Mouse (Mus musculus) left cerebral cortex, adult 8-10 months (tissue): ENCODE measurements around the gene Tnfaip8l1. TPM values are rescaled to one million over a fixed set of nuclear protein-coding genes. Genes with fewer than 3 reads are reported as not detected.

Experiments
- DNase-seq, 2 experiments: peaks; one replicate each; pipeline ENCODE4 v3.0.0; 2022; ENCODE audit warnings: low spot score in 2 of 2
- microRNA-seq, 2 experiments: library from miRNA; unstranded; fragments of <30 nt; microRNA quantifications; one replicate each; pipeline ENCODE4 v1.2.0; 2022
- total RNA-seq, 4 experiments: library from RNA; stranded (reverse); gene quantifications; 2 replicates each; pipeline ENCODE4 v1.2.4; 2022

Tnfaip8l1 gene
- total RNA-seq, 4 experiments from 2014 or later, result 6.1 to 8.9 (median 7.1) TPM

- peak; percentile 75 to 94 for DNase-seq
Measured at GRCm38 (mm10) chr17:56218377-56219191, 56.3 kb downstream of the Tnfaip8l1 start, which contains the start of gene Dpp9. Dpp9 (minus strand) TSS chr17:56218905.

GRCm38 (mm10) chr17:56219251-56219650 is 57.0 kb downstream of the Tnfaip8l1 start:
- DNase-seq, result no peak

GRCm38 (mm10) chr17:56219805-56220204 is 57.5 kb downstream of the Tnfaip8l1 start:
- no peak for DNase-seq

Small RNA genes lying within 50 kb of the gene (microRNA-seq; reads per million reads assigned to microRNA genes)
- 0 reads per million in 2 experiments for gene Gm44397

Other genes with a start within 250 kb of the Tnfaip8l1 start
- gene Zfp119b, start 213.0 kb upstream of the Tnfaip8l1 start, total RNA-seq, result 1 to 10 TPM; 3.5 to 5.2 (median 4.0) TPM
- gene Ebi3, start 209.8 kb upstream of the Tnfaip8l1 start, total RNA-seq, result 1 to 10 TPM; 1.1 to 2.5 (median 1.7) TPM
- 10 to 100 TPM; 12.9 to 16.9 (median 15.0) TPM for gene Yju2, start 203.4 kb upstream of the Tnfaip8l1 start, total RNA-seq
- gene Shd, start 192.0 kb upstream of the Tnfaip8l1 start, total RNA-seq, result 10 to 100 TPM; 34.8 to 38.9 (median 37.7) TPM
- 10 to 100 TPM; 73.6 to 91.7 (median 81.2) TPM for gene Fsd1, start 176.0 kb upstream of the Tnfaip8l1 start, total RNA-seq
- 1 to 10 TPM; 1.7 to 2.4 (median 2.1) TPM for gene Stap2, start 156.9 kb upstream of the Tnfaip8l1 start, total RNA-seq
- 100 to 1,000 TPM; 107 to 123 (median 117) TPM for gene Mpnd, start 156.8 kb upstream of the Tnfaip8l1 start, total RNA-seq
- 10 to 100 TPM; 31.2 to 36.7 (median 34.0) TPM for gene Sh3gl1, start 125.8 kb upstream of the Tnfaip8l1 start, total RNA-seq
- gene Chaf1a, start 122.0 kb upstream of the Tnfaip8l1 start, total RNA-seq, result 1 to 10 TPM; 2.6 to 3.5 (median 3.1) TPM
- 10 to 100 TPM; 86.2 to 97.2 (median 91.5) TPM for gene Ubxn6, start 87.4 kb upstream of the Tnfaip8l1 start, total RNA-seq
- 100 to 1,000 TPM in 3 of 4 experiments, 10 to 100 TPM in 1; 95.3 to 115 (median 104) TPM for gene Hdgfl2, start 82.8 kb upstream of the Tnfaip8l1 start, total RNA-seq
- 10 to 100 TPM in 1 of 4 experiments, 1 to 10 TPM in 3; 4.7 to 14.9 (median 7.5) TPM for gene Plin4, start 52.7 kb upstream of the Tnfaip8l1 start, total RNA-seq
- under 1 TPM; 0.81 to 0.96 (median 0.93) TPM for gene Plin5, start 44.9 kb upstream of the Tnfaip8l1 start, total RNA-seq
- 1 to 10 TPM; 1.5 to 3.4 (median 2.0) TPM for gene Lrg1, start 40.5 kb upstream of the Tnfaip8l1 start, total RNA-seq
- gene Sema6b, start 22.1 kb upstream of the Tnfaip8l1 start, total RNA-seq, result 100 to 1,000 TPM; 116 to 130 (median 121) TPM
- 10 to 100 TPM; 36.8 to 38.3 (median 37.5) TPM for gene Mydgf, start 21.4 kb downstream of the Tnfaip8l1 start, total RNA-seq
- 10 to 100 TPM; 56.1 to 61.3 (median 59.8) TPM for gene Dpp9, start 56.4 kb downstream of the Tnfaip8l1 start, total RNA-seq
- gene Fem1a, start 94.3 kb downstream of the Tnfaip8l1 start, total RNA-seq, result 10 to 100 TPM; 33.1 to 34.5 (median 33.8) TPM
- 1 to 10 TPM; 5.7 to 8.4 (median 6.5) TPM for gene Ticam1, start 114.3 kb downstream of the Tnfaip8l1 start, total RNA-seq
- gene Plin3, start 130.4 kb downstream of the Tnfaip8l1 start, total RNA-seq, result 10 to 100 TPM; 14.6 to 18.2 (median 15.4) TPM
- not detected for gene Arrdc5, start 137.8 kb downstream of the Tnfaip8l1 start, total RNA-seq
- gene Uhrf1, start 140.8 kb downstream of the Tnfaip8l1 start, total RNA-seq, result 1 to 10 TPM in 2 of 4 experiments, under 1 TPM in 2; 0.80 to 1.8 (median 1.3) TPM
- gene Kdm4b, start 163.6 kb downstream of the Tnfaip8l1 start, total RNA-seq, result 10 to 100 TPM; 66.4 to 71.0 (median 67.0) TPM